Mouse (Mus musculus): ENCODE results near the gene Spata33.

- TF ChIP-seq CTCF (IDR thresholded peaks at IDR 0.05) (peak; percentile 63), EP300 (IDR thresholded peaks at IDR 0.05) (no peak)
Observed at GRCm38 (mm10) chr8:123235520-123236497, 23.2 kb downstream of the Spata33 start, which contains the start of gene Spata2l.
